9 mouse cellular contexts compared by ENCODE assay signal in genomic region chr11:72130472-72130871, GRCm38 (mm10). TPM values are rescaled to one million over a fixed set of nuclear protein-coding genes. Genes with fewer than 3 reads are reported as not detected.
DNase-seq lines count a peak whose midpoint lies in the region; ATAC-seq and TF ChIP-seq lines count a peak whose summit lies in the region.
"Had no signal": no experiment of that assay in that cellular context is flagged by ENCODE, and none has a peak within 500 bp of the region (broad histone marks: within the 10 kb centered on the region; RNA-seq: fewer than 3 reads in every experiment).

No protein-coding gene starts in this region.

- H3K27me3 ChIP-seq in heart, embryonic 14.5 days (ENCODE audit: control insufficient read depth, insufficient read depth, low read length): peaks cover 20% of the 10 kb centered on the region
- H3K27me3 ChIP-seq in lung, embryonic 14.5 days (ENCODE audit: insufficient read depth, low read length): peaks cover 21% of the 10 kb centered on the region
- peaks cover 8% of the 10 kb centered on the region for H3K27me3 ChIP-seq in small intestine, adult 2 months (ENCODE audit: control insufficient read depth, insufficient read depth, low read length)

- WGBS in heart, embryonic 14.5 days: 65% methylated on average over 3 of the region's 3 CpGs
- WGBS in lung, embryonic 14.5 days: 72% methylated on average over 3 of the region's 3 CpGs
- 72% methylated on average over 3 of the region's 3 CpGs for WGBS in small intestine, adult 2 months

- H3K9ac ChIP-seq in heart, embryonic 14.5 days (ENCODE audit: low read length): 0 out of 2 replicates have a peak overlapping the region, but pooled peaks have one; percentile 10
- no peak overlapping the region for H3K9ac ChIP-seq in lung, embryonic 14.5 days

- no peaks in the 10 kb centered on the region for H3K9me3 ChIP-seq in heart, embryonic 14.5 days (ENCODE audit: control insufficient read depth, low read length)
- H3K9me3 ChIP-seq in lung, embryonic 14.5 days (ENCODE audit: low read depth, low read length): no peaks in the 10 kb centered on the region

- ATAC-seq in heart, embryonic 14.5 days (ENCODE audit: insufficient number of reproducible peaks, insufficient read depth, low FRiP score, low read depth): no peak
- ATAC-seq in lung, embryonic 14.5 days (ENCODE audit: insufficient read depth): no peak

- H3K4me3 ChIP-seq in heart, embryonic 14.5 days (ENCODE audit: control insufficient read depth in 1 of 2, insufficient read depth in 1 of 2, low read depth in 1 of 2, low read length in 2 of 2): no peak overlapping the region
- no peak overlapping the region for H3K4me3 ChIP-seq in lung, embryonic 14.5 days (ENCODE audit: low read depth, low read length)
- peak overlapping the region; percentile 1; the same call in 1 of the 2 replicates for H3K4me3 ChIP-seq in small intestine, adult 2 months (ENCODE audit: low read depth, low read length)

- peaks cover 39 to 41% of the 10 kb centered on the region in 2 experiments for H3K4me1 ChIP-seq in heart, embryonic 14.5 days (ENCODE audit: control insufficient read depth in 2 of 2, insufficient read depth in 2 of 2, low read length in 2 of 2)
- H3K4me1 ChIP-seq in lung, embryonic 14.5 days (ENCODE audit: insufficient read depth): peaks cover 8% of the 10 kb centered on the region; the same call in 1 of the 2 replicates
- H3K4me1 ChIP-seq in small intestine, adult 2 months (ENCODE audit: control insufficient read depth, insufficient read depth, insufficient read length, low read length): peaks cover 24% of the 10 kb centered on the region; the same call in 1 of the 2 replicates

- no peak for TF ChIP-seq CTCF in lung, embryonic 14.5 days (IDR thresholded peaks at IDR 0.05; ENCODE audit: low read depth)
- TF ChIP-seq CTCF in small intestine, adult 2 months (IDR thresholded peaks at IDR 0.05; ENCODE audit: extremely low read depth, insufficient read length, insufficient replicate concordance, low read depth, low read length): no peak

- H3K4me2 ChIP-seq in heart, embryonic 14.5 days (ENCODE audit: low read length): peak overlapping the region; percentile 55
- H3K4me2 ChIP-seq in lung, embryonic 14.5 days: peak overlapping the region; percentile 31; the same call in 1 of the 2 replicates

- no peak for TF ChIP-seq POLR2A in small intestine, adult 2 months (IDR thresholded peaks at IDR 0.05; ENCODE audit: low read depth, low read length)

- no peaks in the 10 kb centered on the region for H3K36me3 ChIP-seq in heart, embryonic 14.5 days (ENCODE audit: control insufficient read depth, insufficient read depth, low read length)
- H3K36me3 ChIP-seq in lung, embryonic 14.5 days (ENCODE audit: insufficient read depth): no peaks in the 10 kb centered on the region
- H3K36me3 ChIP-seq in small intestine, adult 2 months (ENCODE audit: control insufficient read depth, insufficient read depth, low read length): no peaks in the 10 kb centered on the region

- peak; percentile 53 to 65 for DNase-seq in adrenal gland, adult (ENCODE audit: inconsistent age in 2 of 2, low spot score in 1 of 2)
- no peak for DNase-seq in adrenal gland, postnatal 10 days
- no peak for DNase-seq in heart, adult 8-10 months (ENCODE audit: low spot score)
- no peak for DNase-seq in lung, embryonic 14.5 days
- no peak for DNase-seq in lung, postnatal 4 days
- no peak for DNase-seq in adipocyte (ENCODE audit: low spot score)
- DNase-seq: thymus, postnatal 4 days had no signal

- H3K27ac ChIP-seq in heart, embryonic 14.5 days (replicated peaks in 1 of 2; ENCODE audit: control insufficient read depth in 1 of 2, insufficient read depth in 1 of 2, low read depth in 2 of 2, low read length in 2 of 2): peak overlapping the region; percentile 83 to 92; a peak in 3 of 4 replicates
- peak overlapping the region; percentile 58; the same call in 1 of the 2 replicates for H3K27ac ChIP-seq in lung, embryonic 14.5 days (ENCODE audit: low read depth)
- H3K27ac ChIP-seq in small intestine, adult 2 months (ENCODE audit: insufficient read depth, low read depth, low read length): no peak overlapping the region; the same call in 1 of the 2 replicates

RNA-seq across cellular contexts. Expression of gene Pitpnm3, which starts 5.1 kb away (rescaled TPM):
- 1 to 10 TPM; 1.4 to 1.5 TPM for total RNA-seq in adrenal gland, postnatal 10 days (2021)
- 0.26 and 0.39 TPM in 2 replicates for polyA plus RNA-seq in heart, embryonic 14.5 days (2014; fragmentation: Nextera tagmentation; extraction: Ambion mirVana)
- total RNA-seq in heart, adult 8-10 months (2022): 1 to 10 TPM; 1.1 to 2.1 (median 1.9) TPM
- 0.89 and 1.0 TPM in 2 replicates for polyA plus RNA-seq in lung, embryonic 14.5 days (2014; fragmentation: Nextera tagmentation; extraction: Ambion mirVana)
- polyA plus RNA-seq in small intestine, adult 2 months (2012; rRNA removed): 2.5 and 3.0 TPM in 2 replicates

Comparison
In these comparisons a context has a peak if more than half of its experiments do, and no peak if none do; other contexts are left out.
1. DNase-seq: peak in adrenal gland, adult (2 of 2); none in adrenal gland, postnatal 10 days (single experiment), heart, adult 8-10 months (single experiment), lung, embryonic 14.5 days (single experiment), lung, postnatal 4 days (0 of 2) and adipocyte (single experiment).